Mouse (Mus musculus) midbrain, embryonic 11.5 days (tissue): ENCODE data around the gene Gm3250. TPM values are rescaled to one million over a fixed set of nuclear protein-coding genes. Genes with fewer than 3 reads are reported as not detected.
"Not testable (repeated sequence)": the region's sequence is repeated elsewhere in the genome, so short reads cannot be mapped to it uniquely, and the experiment has no call there.

Source experiments
- ATAC-seq: fragments of 200-750 bp; cut with Nextera tagmentation; 2 replicates; pipeline ENCODE4 v1.8.0; 2017; ENCODE audit warnings: moderate TSS enrichment, moderate library complexity; ENCODE audit not compliant: low FRiP score
- DNase-seq: peaks from one replicate; pipeline ENCODE4 v3.0.0; 2015; ENCODE audit warnings: low spot score; ENCODE audit errors: missing footprints
- H3K27ac ChIP-seq: fragments of 300-500 bp; sonication (generic); 2 replicates; pipeline ENCODE4 v1.5.1; 2014; ENCODE audit warnings: low read depth, low read length
- H3K27me3 ChIP-seq: fragments of 300-500 bp; sonication (generic); 2 replicates; pipeline ENCODE4 v1.6.1; 2014; ENCODE audit warnings: mild to moderate bottlenecking, low read length, moderate library complexity, mixed read lengths; ENCODE audit not compliant: control insufficient read depth, insufficient read depth
- H3K36me3 ChIP-seq: fragments of 300-500 bp; sonication (generic); 2 replicates; pipeline ENCODE4 v1.6.1; 2014; ENCODE audit warnings: mild to moderate bottlenecking, low read length, moderate library complexity, mixed read lengths; ENCODE audit not compliant: control insufficient read depth, insufficient read depth
- H3K4me1 ChIP-seq: fragments of 300-500 bp; sonication (generic); 2 replicates; pipeline ENCODE4 v1.6.1; 2014; ENCODE audit warnings: low read length; ENCODE audit not compliant: control insufficient read depth, insufficient read depth
- H3K4me2 ChIP-seq: fragments of 300-500 bp; sonication (generic); 2 replicates; pipeline ENCODE4 v1.6.1; 2014; ENCODE audit warnings: mild to moderate bottlenecking, moderate library complexity
- H3K4me3 ChIP-seq: fragments of 300-500 bp; sonication (generic); 2 replicates; pipeline ENCODE4 v1.5.1; 2014; ENCODE audit warnings: low read depth, low read length
- H3K9ac ChIP-seq: fragments of 300-500 bp; sonication (generic); 2 replicates; pipeline ENCODE4 v1.6.1; 2014; ENCODE audit warnings: low read length
- H3K9me3 ChIP-seq: fragments of 300-500 bp; sonication (generic); 2 replicates; pipeline ENCODE4 v1.6.1; 2016; ENCODE audit warnings: low read length; ENCODE audit not compliant: control insufficient read depth
- WGBS: fragments of 180-500 bp; shearing (Covaris S2); extraction: QIAGEN DNeasy Blood & Tissue Kit; methylation state at CpG from one replicate; pipeline ENCODE4 v1.1.7; 2014; 5-methylcytosine and 5-hydroxymethylcytosine counted together
- polyA plus RNA-seq: library from polyadenylated mRNA; unstranded; fragments of >200 nt; fragmentation: Nextera tagmentation; extraction: Ambion mirVana; gene quantifications from 2 replicates; pipeline ENCODE4 v1.2.1, GENCODE M21; 2014

Gm3250 gene
- polyA plus RNA-seq, 1 experiment from 2014 or later, result not detected

- 74% methylated on average over 1 of the region's 1 CpGs for WGBS
- no peak for ATAC-seq
- Histone ChIP-seq H3K27ac (no peak overlapping the region), H3K36me3 (no peaks in the 10 kb centered on the region), H3K4me3 (no peak overlapping the region), H3K4me2 (no peak overlapping the region), H3K4me1 (no peaks in the 10 kb centered on the region), H3K27me3 (no peaks in the 10 kb centered on the region), H3K9me3 (no peaks in the 10 kb centered on the region), H3K9ac (no peak overlapping the region)
- DNase-seq, result no peak
These were observed 12.6 kb downstream of the Gm3250 start for GRCm38 (mm10) chr10:77769727-77770126.

- H3K4me3 ChIP-seq, H3K36me3 ChIP-seq, H3K27me3 ChIP-seq, H3K27ac ChIP-seq, ATAC-seq, H3K4me1 ChIP-seq, H3K9me3 ChIP-seq, H3K4me2 ChIP-seq, H3K9ac ChIP-seq, DNase-seq: not testable (repeated sequence)
- WGBS, result no CpG with 5 or more reads among the region's 1 CpGs
These were observed 22.8 kb downstream of the Gm3250 start, which contains the start of gene Gm3233 for GRCm38 (mm10) chr10:77759582-77759981. Gene Gm3233 (minus strand): TSS chr10:77759682.

- Histone ChIP-seq H3K9ac (no peak overlapping the region), H3K36me3 (no peaks in the 10 kb centered on the region), H3K4me2 (no peak overlapping the region), H3K4me3 (no peak overlapping the region), H3K27me3 (no peaks in the 10 kb centered on the region), H3K27ac (no peak overlapping the region), H3K4me1 (no peaks in the 10 kb centered on the region), H3K9me3 (no peaks in the 10 kb centered on the region)
- ATAC-seq (no peak), DNase-seq (no peak)
These were observed 28.9 kb downstream of the Gm3250 start for GRCm38 (mm10) chr10:77753448-77753847.

- WGBS, result 57% methylated on average over 3 of the region's 3 CpGs
- not testable (repeated sequence) for H3K4me3 ChIP-seq, ATAC-seq, H3K4me2 ChIP-seq, H3K27ac ChIP-seq, H3K36me3 ChIP-seq, DNase-seq, H3K4me1 ChIP-seq, H3K27me3 ChIP-seq, H3K9ac ChIP-seq, H3K9me3 ChIP-seq
These were observed 30.0 kb downstream of the Gm3250 start for GRCm38 (mm10) chr10:77752312-77752711.

GRCm38 (mm10) chr10:77751254-77751653 is 31.1 kb downstream of the Gm3250 start, which contains the start of gene Gm9736:
Gene Gm9736 (minus strand): TSS chr10:77751354.
- H3K36me3 ChIP-seq, ATAC-seq, H3K4me2 ChIP-seq, DNase-seq, H3K9me3 ChIP-seq, H3K4me3 ChIP-seq, H3K9ac ChIP-seq, H3K27ac ChIP-seq, H3K4me1 ChIP-seq, H3K27me3 ChIP-seq: not testable (repeated sequence)
- WGBS, result 70% methylated on average over 1 of the region's 1 CpGs

- H3K4me2 ChIP-seq, ATAC-seq, H3K27ac ChIP-seq, H3K4me3 ChIP-seq, H3K27me3 ChIP-seq, H3K9ac ChIP-seq, H3K4me1 ChIP-seq, H3K36me3 ChIP-seq, DNase-seq, H3K9me3 ChIP-seq: not testable (repeated sequence)
- 59% methylated on average over 1 of the region's 1 CpGs for WGBS
These were observed 31.7 kb downstream of the Gm3250 start for GRCm38 (mm10) chr10:77750686-77751085.

GRCm38 (mm10) chr10:77741924-77742688 is 40.2 kb downstream of the Gm3250 start, which contains the start of gene Gm18596:
Gene Gm18596 (minus strand): TSS chr10:77742638.
- H3K27ac ChIP-seq, H3K36me3 ChIP-seq, H3K27me3 ChIP-seq, H3K4me2 ChIP-seq, H3K9ac ChIP-seq, H3K9me3 ChIP-seq, H3K4me3 ChIP-seq, DNase-seq, ATAC-seq, H3K4me1 ChIP-seq: not testable (repeated sequence)
- WGBS, result 68% methylated on average over 4 of the region's 5 CpGs

- Histone ChIP-seq H3K27me3 (no peaks in the 10 kb centered on the region), H3K9me3 (no peaks in the 10 kb centered on the region), H3K36me3 (no peaks in the 10 kb centered on the region), H3K4me2 (no peak overlapping the region), H3K27ac (no peak overlapping the region), H3K4me3 (no peak overlapping the region), H3K4me1 (0 out of 2 replicates have a peak, but pooled peaks cover 3% of the 10 kb centered on the region), H3K9ac (no peak overlapping the region)
- WGBS, result 95% methylated on average over 4 of the region's 4 CpGs
- DNase-seq (no peak), ATAC-seq (no peak)
These were observed 43.4 kb downstream of the Gm3250 start for GRCm38 (mm10) chr10:77738929-77739328.

- ATAC-seq, result no peak
- Histone ChIP-seq H3K27me3 (no peaks in the 10 kb centered on the region), H3K4me2 (no peak overlapping the region), H3K9ac (no peak overlapping the region), H3K4me1 (0 out of 2 replicates have a peak, but pooled peaks cover 3% of the 10 kb centered on the region), H3K27ac (no peak overlapping the region), H3K4me3 (no peak overlapping the region), H3K36me3 (no peaks in the 10 kb centered on the region), H3K9me3 (no peaks in the 10 kb centered on the region)
- DNase-seq, result no peak
- 96% methylated on average over 1 of the region's 1 CpGs for WGBS
These were observed 46.4 kb downstream of the Gm3250 start for GRCm38 (mm10) chr10:77735928-77736327.
